Mouse (Mus musculus) liver, adult 2 months (tissue): ENCODE measurements around the gene Capn8. TPM values are rescaled to one million over a fixed set of nuclear protein-coding genes. Genes with fewer than 3 reads are reported as not detected.
A peak's percentile ranks its signal among the peaks of the same experiment; 100 is the strongest.

Experiments used
- DNase-seq: peaks from one replicate; pipeline ENCODE4 v3.0.0-alpha.2; 2011; ENCODE audit warnings: low read depth, low spot score; ENCODE audit errors: extremely low read depth
- H3K27ac ChIP-seq: fragments of 200-500 bp; replicated peaks from 2 replicates; pipeline ENCODE4 v1.5.1; 2012; ENCODE audit warnings: low read depth, mild to moderate bottlenecking, control low read depth, inconsistent platforms, low read length; ENCODE audit not compliant: insufficient read depth
- H3K27me3 ChIP-seq: fragments of 200-500 bp; 2 replicates; pipeline ENCODE4 v1.6.1; 2012; ENCODE audit warnings: mild to moderate bottlenecking, moderate library complexity, low read length, inconsistent platforms; ENCODE audit not compliant: control insufficient read depth, insufficient read depth
- H3K36me3 ChIP-seq: fragments of 200-500 bp; 2 replicates; pipeline ENCODE4 v1.6.1; 2012; ENCODE audit warnings: low read length, inconsistent platforms; ENCODE audit not compliant: control insufficient read depth, insufficient read depth
- H3K4me1 ChIP-seq: fragments of 200-500 bp; 2 replicates; pipeline ENCODE4 v1.6.1; 2011; ENCODE audit warnings: low read length; ENCODE audit not compliant: control insufficient read depth, insufficient read depth
- H3K4me3 ChIP-seq: fragments of 200-500 bp; 2 replicates; pipeline ENCODE4 v1.5.1; 2011; ENCODE audit warnings: low read depth, mild to moderate bottlenecking, control low read depth, low read length, moderate library complexity; ENCODE audit not compliant: insufficient read depth
- H3K79me2 ChIP-seq: fragments of 200-500 bp; 2 replicates; pipeline ENCODE4 v1.6.1; 2012; ENCODE audit warnings: inconsistent platforms, mild to moderate bottlenecking, low read length, moderate library complexity; ENCODE audit not compliant: control insufficient read depth, insufficient read depth
- H3K9ac ChIP-seq: fragments of 200-500 bp; 2 replicates; pipeline ENCODE4 v1.6.1; 2012; ENCODE audit warnings: low read depth, mild to moderate bottlenecking, control low read depth, inconsistent platforms, low read length
- CTCF ChIP-seq: fragments of 200-500 bp; IDR thresholded peaks from 2 replicates; pipeline ENCODE4 v1.5.1; 2011; ENCODE audit warnings: low read depth, low read length, control low read depth
- POLR2A ChIP-seq: fragments of 200-500 bp; IDR thresholded peaks from 2 replicates; pipeline ENCODE4 v1.6.1; 2011; ENCODE audit warnings: low read length, control low read depth; ENCODE audit not compliant: insufficient read depth; ENCODE audit errors: extremely low read depth
- WGBS: fragments of 180-500 bp; shearing (Covaris S2); methylation state at CpG from one replicate; pipeline ENCODE4 v1.1.7; 2018; 5-methylcytosine and 5-hydroxymethylcytosine counted together
- polyA plus RNA-seq: library from polyadenylated mRNA; depleted of rRNA; stranded (reverse); fragments of >200 nt; gene quantifications from 2 replicates; pipeline ENCODE4 v1.2.3, GENCODE M21; 2012
- total RNA-seq: library from RNA; depleted of rRNA; stranded (reverse); fragments of >200 nt; gene quantifications from 2 replicates; pipeline ENCODE4 v1.2.3, GENCODE M21; 2014

Gene Capn8
- total and polyA plus RNA-seq, 2 experiments = 0.04 to 0.09 TPM

- H3K27me3 ChIP-seq = no peaks in the 10 kb centered on the region
- WGBS = 35% methylated on average over 4 of the region's 4 CpGs
- H3K36me3 ChIP-seq = no peaks in the 10 kb centered on the region
- no peaks in the 10 kb centered on the region for H3K79me2 ChIP-seq
- H3K9ac ChIP-seq = no peak overlapping the region
- TF ChIP-seq CTCF = no peak
- no peak for TF ChIP-seq POLR2A
- DNase-seq = peak; percentile 84
- H3K27ac ChIP-seq = no peak overlapping the region
- no peak overlapping the region for H3K4me3 ChIP-seq
- H3K4me1 ChIP-seq = peaks cover 6% of the 10 kb centered on the region
These were observed 9.9 kb downstream of the Capn8 start for GRCm38 (mm10) chr1:182574666-182575049.

DNA sequence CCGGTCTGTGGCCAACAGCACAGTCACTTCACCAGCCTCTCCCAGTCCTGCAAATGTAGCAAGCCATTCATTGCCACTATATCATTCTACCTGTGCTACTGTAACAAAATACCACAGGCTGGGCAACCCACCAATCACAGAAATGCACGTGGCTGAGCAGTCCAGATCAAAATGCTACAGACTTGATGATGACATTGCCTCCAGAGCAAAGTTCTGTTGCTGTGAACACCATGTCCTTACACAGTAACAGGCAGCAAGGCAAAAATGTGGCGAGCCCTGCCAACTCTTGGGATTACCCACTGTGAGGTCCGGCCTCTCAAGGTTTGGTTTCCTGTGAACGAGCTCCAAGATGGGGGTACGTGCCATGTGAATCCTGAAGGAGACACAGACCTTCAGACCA is 19.4 kb downstream of the Capn8 start:
- peak; percentile 83 for DNase-seq
- H3K4me1 ChIP-seq = peaks cover 1% of the 10 kb centered on the region; the same call in 1 of the 2 replicates
- no peaks in the 10 kb centered on the region for H3K36me3 ChIP-seq
- 62% methylated on average over 6 of the region's 6 CpGs for WGBS
- no peaks in the 10 kb centered on the region for H3K27me3 ChIP-seq
- H3K9ac ChIP-seq = no peak overlapping the region
- H3K4me3 ChIP-seq = no peak overlapping the region
- H3K27ac ChIP-seq = no peak overlapping the region
- TF ChIP-seq CTCF (no peak), POLR2A (no peak)
- H3K79me2 ChIP-seq = no peaks in the 10 kb centered on the region

DNA sequence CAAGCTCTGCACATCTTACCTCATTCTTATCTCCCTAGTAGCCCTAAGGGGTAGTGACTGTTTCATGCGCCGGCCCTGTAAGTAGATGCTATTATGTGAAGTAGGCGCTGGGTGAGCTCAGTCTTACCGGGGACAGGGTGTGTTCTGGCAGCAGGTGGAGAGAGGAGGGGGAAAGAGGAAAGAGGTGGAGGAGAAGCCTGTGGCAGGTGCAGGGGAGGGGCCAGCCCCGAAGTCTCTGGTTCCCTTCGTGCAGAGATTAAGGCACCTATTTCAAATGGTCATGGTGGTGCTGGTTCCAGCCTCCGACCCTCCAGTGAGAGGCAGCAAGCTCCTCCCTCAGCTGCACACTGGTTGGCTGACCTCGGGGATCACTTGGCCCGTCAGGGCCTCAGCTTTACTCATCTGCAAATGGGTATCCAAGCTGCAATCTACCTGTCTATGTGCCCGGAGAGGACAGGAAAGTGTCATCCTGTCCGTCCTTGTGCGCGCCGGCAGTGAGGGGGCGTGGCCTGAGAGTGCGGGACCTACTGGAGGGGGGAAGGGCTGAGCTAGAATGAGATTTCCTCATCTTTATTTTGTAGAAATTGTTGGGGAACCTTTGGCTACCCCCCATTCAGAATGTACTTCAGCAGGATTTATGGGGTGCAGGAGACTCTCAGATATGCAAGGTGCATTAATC is 20.5 kb downstream of the Capn8 start:
- TF ChIP-seq CTCF (no peak), POLR2A (no peak)
- DNase-seq = no peak
- peak overlapping the region; percentile 15; the same call in 1 of the 2 replicates for H3K9ac ChIP-seq
- no peak overlapping the region for H3K27ac ChIP-seq
- peak overlapping the region; percentile 18; the same call in 1 of the 2 replicates for H3K4me3 ChIP-seq
- peaks cover 1% of the 10 kb centered on the region; the same call in 1 of the 2 replicates for H3K4me1 ChIP-seq
- 22% methylated on average over 16 of the region's 16 CpGs for WGBS
- H3K79me2 ChIP-seq = no peaks in the 10 kb centered on the region
- H3K27me3 ChIP-seq = no peaks in the 10 kb centered on the region
- no peaks in the 10 kb centered on the region for H3K36me3 ChIP-seq

DNA sequence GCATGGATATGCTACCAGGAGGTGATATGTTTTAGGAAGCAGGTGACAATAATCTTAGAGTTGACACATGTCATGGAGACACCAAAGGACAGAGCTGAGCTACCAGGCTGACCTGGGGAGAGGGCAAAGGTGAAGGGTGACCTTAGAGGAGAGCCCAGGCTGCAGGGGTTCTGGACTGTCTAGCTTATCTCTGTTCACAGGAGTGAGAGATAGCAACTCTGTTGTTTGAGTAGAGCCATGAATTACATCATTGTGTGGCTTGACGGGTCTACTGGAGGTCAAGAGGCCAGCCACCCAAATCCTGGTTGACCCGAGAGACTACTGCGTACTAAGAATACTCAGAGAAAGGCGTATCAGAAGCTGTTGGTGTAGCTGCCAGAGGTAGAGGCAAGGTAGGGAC is 22.9 kb downstream of the Capn8 start:
- TF ChIP-seq CTCF (no peak), POLR2A (no peak)

DNA sequence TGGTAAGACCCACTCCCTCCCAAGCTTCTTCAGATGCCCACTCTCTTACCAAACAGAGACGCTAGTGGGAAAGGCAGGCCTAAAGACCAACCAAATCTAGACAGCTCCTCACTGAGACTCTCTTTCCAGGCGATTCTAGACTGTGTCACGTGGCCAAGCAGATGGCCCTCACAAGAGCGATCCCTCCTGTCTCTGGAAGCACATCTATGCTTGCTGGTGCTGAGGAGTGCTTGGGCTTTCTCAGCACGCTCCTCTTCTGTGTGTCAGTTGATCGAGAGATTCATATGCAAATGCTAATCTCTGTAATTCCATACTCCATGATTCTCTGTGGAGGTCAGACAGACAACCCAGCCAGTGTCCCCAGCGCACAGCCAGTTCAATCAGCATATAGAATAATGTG is 26.7 kb downstream of the Capn8 start:
- H3K9ac ChIP-seq = no peak overlapping the region
- H3K36me3 ChIP-seq = no peaks in the 10 kb centered on the region
- H3K79me2 ChIP-seq = no peaks in the 10 kb centered on the region
- 86% methylated on average over 7 of the region's 7 CpGs for whole genome bisulfite sequencing
- no peaks in the 10 kb centered on the region for H3K27me3 ChIP-seq
- no peak overlapping the region for H3K27ac ChIP-seq
- no peak overlapping the region for H3K4me3 ChIP-seq
- no peak for DNase-seq
- TF ChIP-seq POLR2A (no peak), CTCF (no peak)
- peaks cover 1% of the 10 kb centered on the region; the same call in 1 of the 2 replicates for H3K4me1 ChIP-seq

More for the DNA sequence above, 22.9 kb downstream of the Capn8 start:
- Histone ChIP-seq H3K27ac (no peak overlapping the region), H3K36me3 (no peaks in the 10 kb centered on the region), H3K9ac (no peak overlapping the region), H3K4me1 (peaks cover 1% of the 10 kb centered on the region; the same call in 1 of the 2 replicates), H3K27me3 (no peaks in the 10 kb centered on the region), H3K4me3 (no peak overlapping the region), H3K79me2 (no peaks in the 10 kb centered on the region)
- peak; percentile 80 for DNase-seq
- WGBS = 20% methylated on average over 4 of the region's 4 CpGs

GRCm38 (mm10) chr1:182592436-182592835 is 27.6 kb downstream of the Capn8 start:
- Histone ChIP-seq H3K27ac (no peak overlapping the region), H3K4me1 (peaks cover 1% of the 10 kb centered on the region; the same call in 1 of the 2 replicates), H3K79me2 (no peaks in the 10 kb centered on the region), H3K36me3 (no peaks in the 10 kb centered on the region), H3K27me3 (no peaks in the 10 kb centered on the region), H3K4me3 (no peak overlapping the region), H3K9ac (no peak overlapping the region)
- 53% methylated on average over 4 of the region's 4 CpGs for WGBS
- TF ChIP-seq CTCF (no peak), POLR2A (no peak)
- DNase-seq = no peak
